Mouse (Mus musculus): ENCODE measurements around the gene Il1f6. TPM values are rescaled to one million over a fixed set of nuclear protein-coding genes. Genes with fewer than 3 reads are reported as not detected.

Gene Il1f6
- polyA plus RNA-seq, 1 experiment from 2014 or later = not detected

Other genes starting within 250 kb of the Il1f6 start
- 2.0 and 3.8 TPM in 2 replicates for gene Hnmt, start 166.0 kb upstream of the Il1f6 start, polyA plus RNA-seq (2016; fragmentation: Nextera tagmentation; extraction: Ambion mirVana)
- not detected in 2 replicates for gene Tbpl2, start 118.8 kb upstream of the Il1f6 start, polyA plus RNA-seq (2016; fragmentation: Nextera tagmentation; extraction: Ambion mirVana)
- gene Il1f8, start 62.3 kb upstream of the Il1f6 start, polyA plus RNA-seq (2016; fragmentation: Nextera tagmentation; extraction: Ambion mirVana) = not detected in 2 replicates
- not detected in 2 replicates for gene Il1f9, start 28.9 kb upstream of the Il1f6 start, polyA plus RNA-seq (2016; fragmentation: Nextera tagmentation; extraction: Ambion mirVana)
- gene Il1f5, start 61.5 kb downstream of the Il1f6 start, polyA plus RNA-seq (2016; fragmentation: Nextera tagmentation; extraction: Ambion mirVana) = not detected in 2 replicates
- gene Il1f10, start 75.8 kb downstream of the Il1f6 start, polyA plus RNA-seq (2016; fragmentation: Nextera tagmentation; extraction: Ambion mirVana) = not detected in 2 replicates
- gene Il1rn, start 121.4 kb downstream of the Il1f6 start, polyA plus RNA-seq (2016; fragmentation: Nextera tagmentation; extraction: Ambion mirVana) = not detected in 2 replicates
- gene Psd4, start 152.2 kb downstream of the Il1f6 start, polyA plus RNA-seq (2016; fragmentation: Nextera tagmentation; extraction: Ambion mirVana) = 1.1 and 1.3 TPM in 2 replicates